Mouse (Mus musculus): ENCODE results near the gene A26c2.

A26c2 gene

GRCm38 (mm10) chr7:62823573-62823972 lies at the start of gene A26c2:
TSS of gene A26c2 (minus strand) at chr7:62823673.
- no peak for DNase-seq

DNA sequence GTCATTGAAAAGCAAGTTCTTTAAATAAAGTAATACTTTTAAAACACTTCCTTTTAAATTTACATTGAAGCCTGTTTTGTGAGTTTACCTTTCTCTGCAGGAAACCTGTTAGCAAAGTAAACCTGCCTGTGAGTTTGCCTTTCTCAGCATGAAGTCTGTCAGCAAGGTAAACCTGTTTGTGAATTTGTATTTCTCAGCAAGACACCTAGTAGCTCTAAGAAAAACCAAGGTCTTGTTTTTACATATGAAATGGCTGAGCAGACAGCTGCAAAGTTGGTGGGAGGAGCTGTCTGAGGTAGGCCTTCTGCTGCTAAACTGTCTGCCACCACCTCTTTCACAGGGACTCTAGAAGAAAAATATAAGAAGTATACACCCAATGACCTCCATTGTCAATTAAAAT lies 28.0 kb upstream of the A26c2 start:
- DNase-seq, result no peak

Measured in kidney, postnatal 36 days (tissue).